Mouse (Mus musculus) mesoderm, embryonic 11.5 days (tissue): ENCODE results near the gene 1700021F07Rik.

Experiments used
- DNase-seq: peaks from one replicate; pipeline ENCODE4 v3.0.0-alpha.2; 2012; ENCODE audit warnings: low read depth, low spot score

Gene 1700021F07Rik

GRCm38 (mm10) chr2:173522376-173522775 lies at the start of gene 1700021F07Rik:
TSS of gene 1700021F07Rik (plus strand) at chr2:173522586.
- DNase-seq, result no peak

GRCm38 (mm10) chr2:173473233-173473632 lies 49.2 kb upstream of the 1700021F07Rik start:
- peak; percentile 47 for DNase-seq

DNA sequence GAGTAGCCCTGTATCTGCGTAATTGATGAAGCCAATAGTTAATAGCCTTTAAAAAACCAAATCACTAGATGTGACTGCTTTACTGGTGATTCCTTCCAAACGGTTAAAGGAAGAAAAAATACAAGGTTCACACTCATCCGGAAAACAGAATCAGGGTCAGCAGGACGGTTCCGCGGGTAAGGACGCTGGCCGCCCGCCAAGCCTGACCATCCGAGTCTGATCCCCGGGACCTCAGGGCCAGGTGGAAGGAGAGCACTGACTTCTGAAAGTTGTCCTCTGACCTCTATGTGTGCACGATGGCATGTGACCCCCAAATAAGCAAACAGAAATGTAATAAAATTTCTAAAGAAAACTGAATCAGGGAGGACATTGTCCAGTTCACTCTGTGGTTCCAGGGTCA lies 43.3 kb upstream of the 1700021F07Rik start:
- DNase-seq, result no peak

- DNase-seq, result no peak
These were observed 37.9 kb upstream of the 1700021F07Rik start for GRCm38 (mm10) chr2:173484486-173484885.

DNA sequence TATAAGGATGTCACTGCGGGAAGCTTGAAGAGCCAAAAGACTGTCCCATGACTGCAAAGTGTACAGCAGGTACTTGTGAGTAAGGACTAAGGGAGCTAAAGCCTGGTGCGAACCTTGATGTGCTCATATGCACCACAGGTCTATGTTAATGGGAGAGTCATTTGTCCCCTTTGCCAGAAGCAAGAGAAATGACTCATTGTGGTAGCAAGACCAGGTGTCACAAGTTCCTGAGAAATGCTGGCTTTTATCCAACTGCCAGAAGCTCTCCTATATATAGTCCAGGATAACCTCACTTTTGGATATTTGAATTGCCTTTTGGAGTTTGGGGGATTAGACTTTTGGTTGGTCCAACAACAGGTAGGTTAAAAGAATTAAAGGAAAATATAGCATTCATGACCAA lies 22.8 kb upstream of the 1700021F07Rik start:
- DNase-seq, result no peak

DNA sequence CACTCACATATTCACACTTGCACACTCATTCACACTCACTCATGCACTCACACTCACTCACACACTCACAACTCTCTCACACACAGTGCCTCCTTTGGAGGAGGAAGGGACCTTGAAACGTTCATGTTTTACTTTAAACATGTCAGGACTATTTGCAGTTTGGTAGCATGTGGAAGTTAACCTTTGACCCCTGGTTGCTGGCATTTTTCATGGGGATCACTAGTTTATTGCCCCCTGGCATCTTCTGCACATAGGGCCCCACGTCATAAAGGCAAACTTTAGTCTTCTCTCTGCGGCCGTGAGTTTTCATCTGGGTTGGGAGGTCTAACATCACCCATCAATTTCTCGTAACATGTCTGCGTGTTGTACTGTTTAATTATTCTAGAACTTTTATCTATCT lies 8.4 kb upstream of the 1700021F07Rik start:
- peak; percentile 14 for DNase-seq

DNA sequence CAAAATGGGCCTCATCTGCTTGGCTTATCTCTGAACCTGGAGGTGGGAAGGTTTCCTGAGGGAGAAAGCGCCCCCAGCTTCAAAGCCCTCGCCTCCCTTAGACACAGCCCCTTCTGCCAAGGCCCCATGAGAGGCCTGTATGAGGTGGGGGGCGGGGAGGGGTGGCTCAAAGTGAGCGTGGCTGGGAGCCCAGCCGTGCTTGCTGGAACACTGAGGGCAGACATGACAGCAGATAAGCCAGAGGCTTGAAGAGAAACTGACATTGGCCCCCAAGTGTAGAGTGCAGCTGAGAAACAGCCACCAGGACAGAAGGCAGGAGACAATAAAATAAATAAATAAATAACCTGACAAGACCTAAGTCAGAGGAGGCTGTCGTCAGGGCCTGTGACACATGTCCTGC lies 7.2 kb upstream of the 1700021F07Rik start:
- DNase-seq, result no peak

- no peak for DNase-seq
These were observed 6.1 kb upstream of the 1700021F07Rik start for GRCm38 (mm10) chr2:173516150-173516855.

GRCm38 (mm10) chr2:173528493-173528892 lies 6.1 kb downstream of the 1700021F07Rik start:
- DNase-seq, result no peak

GRCm38 (mm10) chr2:173532711-173533462 lies 10.5 kb downstream of the 1700021F07Rik start:
- peak; percentile 29 for DNase-seq

GRCm38 (mm10) chr2:173534581-173534980 lies 12.2 kb downstream of the 1700021F07Rik start:
- no peak for DNase-seq

- no peak for DNase-seq
These were observed 13.0 kb downstream of the 1700021F07Rik start for GRCm38 (mm10) chr2:173535390-173535789.

DNA sequence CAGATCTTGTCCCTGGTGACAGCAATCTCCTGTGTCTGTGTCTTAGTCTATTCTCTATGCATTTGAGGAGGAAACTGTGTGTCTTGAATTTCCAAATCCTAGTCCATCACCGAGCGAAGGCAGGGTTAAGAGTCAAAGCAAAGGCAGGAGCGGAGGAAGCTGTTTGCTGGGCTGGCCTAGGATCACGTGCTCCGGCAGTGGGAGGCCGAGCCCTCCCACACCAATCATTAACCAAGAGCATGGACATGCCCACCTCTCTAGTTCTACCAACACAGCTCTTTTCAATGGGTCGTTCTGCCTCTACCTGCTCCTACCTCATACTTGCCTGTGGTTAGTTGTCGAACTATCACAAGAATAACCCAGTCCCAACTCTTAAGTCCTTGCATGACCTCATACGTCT lies 13.5 kb downstream of the 1700021F07Rik start:
- DNase-seq, result no peak

GRCm38 (mm10) chr2:173539781-173540180 lies 17.4 kb downstream of the 1700021F07Rik start:
- DNase-seq, result no peak

DNA sequence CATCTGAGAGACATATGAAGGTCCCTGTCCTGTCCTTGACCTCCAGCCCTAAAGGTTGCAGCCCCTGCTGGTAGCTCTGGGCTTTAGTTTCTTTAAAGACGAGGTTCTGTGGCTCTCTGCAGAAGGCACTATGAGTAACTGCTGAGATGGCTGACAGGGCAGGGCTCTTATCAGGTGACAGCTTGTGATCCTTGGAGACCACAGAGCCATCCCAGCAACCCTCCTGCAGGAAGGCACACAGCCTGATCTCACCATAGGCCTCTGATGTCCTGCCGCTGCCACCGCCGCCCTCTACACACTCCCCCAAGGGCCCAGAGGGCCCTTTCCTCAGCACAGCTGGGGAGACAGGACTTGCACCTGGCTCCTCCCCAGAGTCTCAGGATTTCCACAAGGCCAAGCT lies 19.4 kb downstream of the 1700021F07Rik start:
- no peak for DNase-seq

DNA sequence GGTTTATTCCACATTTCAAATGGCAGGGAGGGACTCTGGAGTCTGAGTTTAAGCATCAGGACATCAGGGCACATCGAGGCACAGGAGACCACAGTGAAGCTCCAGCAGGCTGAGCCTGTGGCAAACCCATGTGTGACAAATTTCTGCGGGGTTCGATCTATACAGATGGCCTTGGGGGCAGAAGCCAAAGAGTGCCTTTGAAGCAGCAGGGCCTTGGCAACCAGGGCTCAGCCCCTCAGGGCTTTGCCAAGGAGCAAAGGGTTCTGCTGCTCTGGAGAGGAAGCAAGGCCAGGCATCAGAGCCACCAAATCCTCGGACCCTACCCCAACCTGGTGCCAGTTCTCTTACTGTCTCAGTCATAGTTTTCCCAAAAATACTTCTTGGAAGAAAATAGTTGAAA lies 20.3 kb downstream of the 1700021F07Rik start:
- no peak for DNase-seq

GRCm38 (mm10) chr2:173545992-173546703 lies 23.8 kb downstream of the 1700021F07Rik start:
- DNase-seq, result peak; percentile 86

DNA sequence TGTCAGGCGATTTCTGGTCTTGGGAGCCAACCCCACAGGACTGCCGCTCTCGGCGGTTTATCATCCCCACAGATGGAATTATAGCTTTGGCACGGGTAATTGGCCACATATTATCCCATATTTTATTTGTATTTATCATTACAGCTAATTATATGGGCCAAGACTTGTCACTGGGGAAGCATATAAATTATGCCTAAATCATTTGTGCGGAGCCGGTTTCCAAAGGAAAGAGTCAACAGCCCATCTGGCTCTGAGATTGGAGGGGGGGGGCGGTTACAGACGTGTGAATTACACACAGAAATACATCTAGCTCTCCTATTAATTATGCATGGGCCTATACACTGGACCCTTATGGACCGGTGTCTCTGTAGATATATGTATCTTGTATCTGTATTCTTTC lies 26.9 kb downstream of the 1700021F07Rik start:
- no peak for DNase-seq

DNA sequence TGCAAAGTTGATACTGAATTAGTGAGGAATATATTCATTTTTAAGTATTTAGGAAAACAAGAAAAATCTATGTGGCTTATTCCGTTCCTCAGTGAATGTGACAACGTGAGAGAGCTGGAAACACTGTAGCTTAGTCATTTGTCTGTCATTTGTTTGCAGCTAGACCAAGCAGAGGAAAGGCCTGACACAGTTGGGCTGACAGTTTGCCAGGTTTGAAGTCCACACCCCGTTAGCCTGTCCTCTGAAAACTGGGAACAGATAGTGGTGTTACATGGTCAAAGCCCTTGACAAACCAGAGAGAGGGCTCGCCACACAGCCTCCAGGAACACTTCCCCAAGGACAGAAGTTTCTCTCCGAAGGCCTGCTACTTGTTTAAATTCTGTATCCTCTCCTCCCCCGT lies 28.3 kb downstream of the 1700021F07Rik start:
- DNase-seq, result no peak

GRCm38 (mm10) chr2:173553863-173554262 lies 31.5 kb downstream of the 1700021F07Rik start:
- DNase-seq, result peak; percentile 70

DNA sequence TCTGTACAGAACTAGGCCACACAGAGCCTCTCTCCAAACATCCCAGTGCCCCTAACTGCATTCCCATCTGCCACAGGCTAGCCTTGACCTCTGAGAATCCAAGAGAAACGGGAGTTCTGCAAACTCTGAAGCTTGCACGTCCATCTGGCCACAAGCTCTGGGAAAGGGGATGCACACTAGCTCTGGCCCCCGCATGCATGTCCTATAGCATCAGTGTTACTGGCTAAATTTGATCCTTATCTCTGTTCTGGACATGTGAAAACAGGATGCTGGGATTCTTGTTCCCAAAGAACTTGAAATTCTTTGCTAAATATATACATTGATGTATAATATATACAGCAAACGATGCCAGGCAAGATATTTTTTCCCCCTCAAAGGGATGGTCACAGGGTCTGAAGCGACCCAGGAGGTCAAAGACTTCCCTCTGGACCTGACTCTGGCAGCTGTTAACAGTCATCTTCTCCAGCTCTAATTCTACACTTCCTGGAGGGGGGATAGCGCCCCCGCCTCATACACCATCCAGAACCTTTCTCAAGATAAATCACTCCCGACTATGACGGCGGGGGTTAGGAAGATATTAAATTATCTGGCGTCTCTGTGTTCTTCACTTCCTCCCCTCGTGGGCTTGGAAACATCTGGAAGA lies 36.5 kb downstream of the 1700021F07Rik start:
- DNase-seq, result no peak
